Mouse (Mus musculus) frontal cortex, postnatal 10 days (tissue): Measurements from ENCODE around the gene Tlr3.

Experiments
- DNase-seq, 2 experiments: peaks; one replicate each; pipeline ENCODE4 v3.0.0; 2022; ENCODE audit warnings: low spot score in 2 of 2, mixed read lengths in 1 of 2

The Tlr3 gene

DNA sequence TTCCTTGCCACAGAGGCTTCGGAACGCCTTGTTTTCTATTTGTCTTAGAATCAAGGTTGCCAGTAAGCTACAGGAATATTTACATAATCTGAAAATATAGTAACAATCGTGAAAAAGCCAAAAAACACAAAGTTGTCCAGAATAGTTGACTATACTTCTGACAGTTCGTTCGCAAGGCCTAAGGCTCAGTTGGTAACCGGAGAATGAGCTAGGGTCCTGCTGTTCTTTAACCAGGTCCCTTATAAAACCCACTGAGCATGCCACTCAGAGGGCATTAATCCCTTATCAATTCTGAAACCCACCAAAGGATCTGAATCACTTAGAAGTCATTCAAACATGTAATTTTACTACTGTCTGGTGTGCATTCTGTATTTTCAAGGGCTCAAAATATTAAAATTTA lies 55.1 kb downstream of the Tlr3 start:
- no peak for DNase-seq
